Mouse (Mus musculus): ENCODE data around the gene Endod1.

- TF ChIP-seq POLR2A (IDR thresholded peaks at IDR 0.05; ENCODE audit: low read depth, low read length) (no peak), CTCF (IDR thresholded peaks at IDR 0.05; ENCODE audit: borderline replicate concordance, insufficient read depth, low read length) (no peak)
These were observed 66.8 kb downstream of the Endod1 start for GRCm38 (mm10) chr9:14314477-14314876.
